Mouse (Mus musculus): Measurements from ENCODE around the gene Prkn.

Gene Prkn

DNA sequence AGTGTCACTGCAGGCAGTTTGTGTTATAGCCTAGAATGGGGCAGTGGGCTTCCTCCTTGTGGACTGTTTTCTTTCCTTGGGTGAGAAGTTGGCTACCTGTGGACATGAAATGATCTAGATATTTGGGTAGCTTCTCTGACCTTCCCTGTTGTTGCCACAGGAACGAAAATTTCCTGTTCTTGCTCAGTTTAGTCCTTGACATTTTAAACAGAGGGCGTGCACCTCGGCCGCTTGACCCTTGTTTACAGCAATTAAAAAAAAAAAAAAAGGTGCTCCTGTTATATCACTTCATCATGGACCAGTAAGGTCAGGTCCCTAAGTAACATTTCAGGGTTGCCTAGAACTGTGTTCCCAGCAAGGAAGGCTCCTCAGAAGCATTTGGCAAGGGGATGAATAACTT lies 927.1 kb downstream of the Prkn start:
- no peak for DNase-seq

DNA sequence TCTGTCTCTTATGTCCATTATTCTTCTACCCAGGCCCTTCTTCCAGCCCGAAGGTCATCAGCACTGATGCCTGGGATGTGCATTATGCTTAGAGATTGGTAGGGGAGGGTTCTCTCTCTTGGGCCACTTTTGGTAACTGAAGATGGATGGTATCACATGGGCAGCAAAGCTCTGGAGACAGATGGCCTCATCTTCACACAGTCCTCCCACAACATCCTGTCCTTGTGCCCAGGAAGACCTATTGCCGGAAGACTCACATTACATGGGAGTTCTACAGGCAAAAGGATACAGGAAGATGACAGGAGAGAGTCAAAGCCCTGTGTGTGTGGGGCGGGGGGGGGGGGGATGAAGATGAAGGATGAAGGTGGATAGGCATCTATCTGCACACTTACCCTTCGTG lies 928.2 kb downstream of the Prkn start:
- DNase-seq: no peak

DNA sequence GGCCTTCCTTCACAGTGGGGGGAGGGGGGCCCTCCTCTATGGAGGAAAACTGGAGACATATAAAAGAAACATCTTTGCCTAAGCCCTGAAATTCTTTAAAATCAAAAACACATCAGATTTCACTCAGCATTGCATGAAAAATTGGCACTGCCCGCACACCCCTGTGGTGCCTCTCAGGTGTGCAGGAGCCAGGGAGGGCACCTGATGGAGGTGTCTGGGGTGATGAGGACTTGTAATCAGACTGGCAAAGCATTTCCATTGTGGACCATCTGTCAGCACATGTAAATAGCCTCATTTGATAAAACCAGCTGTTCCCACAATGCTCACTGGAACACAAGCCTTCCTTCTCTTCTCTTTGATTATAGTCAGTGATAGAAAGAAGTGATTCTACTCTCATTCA lies 928.8 kb downstream of the Prkn start:
- no peak for DNase-seq

DNA sequence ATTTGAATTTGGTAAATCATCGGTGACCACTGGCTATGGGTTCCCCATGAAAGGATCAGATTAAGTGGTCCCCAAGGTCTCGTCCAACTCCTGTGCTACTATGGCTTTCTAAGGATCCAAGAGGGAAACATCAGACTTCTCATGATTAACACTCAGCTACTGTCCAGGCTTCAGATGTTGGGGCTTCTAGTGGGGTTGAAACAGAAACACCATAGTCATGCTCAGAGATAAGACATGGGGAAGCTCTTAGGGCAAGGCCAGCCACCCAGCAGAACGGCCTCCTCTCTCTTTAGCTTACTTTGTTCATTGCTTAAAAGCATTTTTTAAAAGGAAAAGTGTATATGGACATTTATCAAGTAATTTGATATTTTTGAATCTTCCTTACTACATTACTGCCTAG lies 929.3 kb downstream of the Prkn start:
- no peak for DNase-seq

DNA sequence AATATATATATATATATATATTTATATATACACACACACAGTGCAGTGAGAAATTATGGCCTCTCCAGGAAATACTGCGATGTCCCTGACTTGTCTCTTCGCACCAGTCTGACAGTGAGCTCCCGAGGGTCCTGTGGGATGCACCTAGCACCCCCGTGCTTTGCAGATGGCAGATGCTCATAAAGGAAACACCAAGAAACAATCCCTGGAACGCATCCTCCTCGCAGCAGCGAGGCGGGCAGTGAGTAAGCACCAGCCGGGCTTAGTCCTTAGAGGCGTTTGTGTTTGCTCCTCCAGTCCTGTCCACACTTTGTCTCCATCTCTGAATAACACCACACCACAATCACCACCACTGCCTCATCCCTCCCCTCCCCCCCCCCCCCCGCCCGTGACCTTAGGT lies 939.4 kb downstream of the Prkn start:
- DNase-seq: peak; percentile 25

DNA sequence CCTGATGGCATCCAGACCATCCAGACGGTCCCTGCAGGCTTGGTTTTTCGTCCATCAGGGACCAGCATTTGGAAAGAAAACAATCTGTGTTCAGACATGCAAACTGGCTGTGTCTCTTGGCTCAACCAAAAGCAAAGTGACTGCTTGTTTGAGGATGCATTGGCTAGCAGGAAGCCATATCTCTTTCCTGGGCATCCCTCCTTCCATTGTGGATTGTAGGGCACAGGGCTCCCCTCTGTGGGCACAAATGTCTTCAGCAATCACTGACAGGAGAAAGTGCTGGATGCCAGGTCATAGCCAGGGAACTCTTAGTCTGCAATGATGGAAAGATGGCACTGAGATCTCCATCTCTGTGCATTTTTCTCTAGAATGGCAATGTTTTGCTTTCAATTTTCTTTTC lies 939.8 kb downstream of the Prkn start:
- DNase-seq: no peak

DNA sequence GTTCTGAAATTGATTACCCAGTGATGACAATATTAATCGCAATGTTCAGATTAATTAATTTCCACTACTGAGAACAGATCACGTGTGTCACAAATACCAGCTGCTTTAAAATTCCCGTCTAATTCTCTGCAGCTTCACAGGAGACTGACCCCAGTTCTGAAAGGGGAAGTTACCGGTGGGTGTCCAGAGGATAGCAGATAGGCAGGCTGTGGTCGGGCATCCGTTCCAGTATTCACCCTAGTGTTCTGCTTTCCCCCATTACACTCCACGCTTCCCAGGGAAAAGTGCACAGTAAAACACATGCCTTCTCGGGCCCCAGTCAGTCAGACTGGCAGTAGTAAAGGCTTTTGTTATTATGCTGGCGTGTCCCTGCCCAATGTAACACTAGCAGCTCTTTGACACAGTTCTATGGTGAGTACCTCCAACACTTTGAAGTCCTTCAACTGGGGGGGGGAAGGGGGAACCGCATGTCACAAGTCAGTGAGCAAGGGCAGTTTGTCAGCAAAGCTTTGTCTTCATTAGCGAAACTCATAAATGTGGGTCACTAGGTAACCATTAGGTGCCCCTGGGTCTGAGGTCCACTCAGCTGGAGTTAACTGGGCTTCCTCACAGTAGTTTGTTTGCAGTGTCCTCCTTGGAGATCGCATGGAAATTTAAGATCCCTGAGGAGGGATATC lies 940.8 kb downstream of the Prkn start:
- no peak for DNase-seq

DNA sequence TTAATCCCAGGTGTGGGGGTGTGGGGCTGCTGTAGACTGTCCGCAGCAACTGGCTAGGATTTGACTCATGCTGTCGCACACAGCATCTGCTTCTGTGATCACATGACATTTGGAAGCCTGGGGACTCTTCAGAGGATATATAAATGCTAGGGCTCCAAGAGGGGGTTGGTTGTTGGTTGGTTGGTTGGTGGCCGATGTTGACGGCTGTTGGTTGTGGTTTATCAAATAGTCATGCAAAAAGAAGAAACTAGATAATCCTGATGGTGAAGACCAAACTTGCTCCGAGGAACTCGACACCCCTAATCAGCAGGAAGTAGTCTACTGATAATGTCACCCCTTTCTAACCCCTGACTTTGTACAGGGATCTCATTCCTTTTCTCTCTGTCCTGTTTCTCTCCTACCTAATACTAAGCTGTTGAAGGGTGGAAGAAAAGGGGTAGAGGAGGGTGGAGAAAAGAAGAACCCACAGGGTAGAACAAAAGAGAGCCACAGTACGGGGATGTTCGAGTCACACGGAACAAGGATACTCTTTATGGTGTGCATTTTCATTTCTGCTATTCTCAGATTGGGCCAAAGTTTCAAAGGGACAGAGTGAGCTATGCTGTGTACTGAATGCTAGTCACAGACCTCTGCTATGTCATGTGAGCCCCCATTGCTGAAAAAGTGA lies 948.2 kb downstream of the Prkn start:
- DNase-seq: no peak

DNA sequence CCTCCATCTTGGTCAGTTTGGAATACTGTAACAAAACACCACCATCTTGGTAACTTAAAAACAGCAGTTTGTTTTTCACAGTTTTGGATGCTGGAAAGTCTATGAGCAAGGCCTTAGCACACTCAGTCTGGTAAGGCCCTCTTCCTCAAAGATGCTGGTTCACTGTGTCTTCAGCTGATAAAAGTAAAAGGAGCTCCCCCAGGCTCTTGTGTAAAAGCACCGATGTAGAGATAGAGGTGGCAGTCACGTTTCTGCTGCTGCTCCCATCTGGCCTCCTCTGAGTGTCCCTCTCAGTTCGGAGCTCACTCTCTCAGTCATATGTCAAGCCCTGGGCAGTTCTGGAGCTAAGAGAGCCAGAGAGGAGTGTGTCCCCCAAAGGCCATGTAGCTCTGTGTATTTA lies 955.8 kb downstream of the Prkn start:
- DNase-seq: no peak

DNA sequence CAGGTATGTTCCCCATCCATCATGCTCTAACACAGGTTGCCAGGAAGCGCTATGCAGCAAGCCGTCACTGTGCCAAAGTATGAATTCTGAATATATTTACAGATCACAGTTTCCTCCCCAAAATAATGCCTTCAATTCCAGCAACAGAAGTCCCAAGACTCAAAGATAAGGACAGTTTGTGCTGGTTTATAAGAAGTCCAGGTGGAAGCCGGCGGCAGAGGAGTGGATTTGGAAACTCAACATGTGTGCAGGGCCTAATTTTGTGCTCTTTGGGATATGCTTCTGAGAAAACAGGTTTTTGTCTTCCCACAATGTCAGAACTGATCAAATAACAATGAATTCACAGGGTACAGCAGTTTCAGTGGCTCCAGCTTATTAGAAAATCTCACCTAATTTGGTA lies 961.0 kb downstream of the Prkn start:
- DNase-seq: no peak

DNA sequence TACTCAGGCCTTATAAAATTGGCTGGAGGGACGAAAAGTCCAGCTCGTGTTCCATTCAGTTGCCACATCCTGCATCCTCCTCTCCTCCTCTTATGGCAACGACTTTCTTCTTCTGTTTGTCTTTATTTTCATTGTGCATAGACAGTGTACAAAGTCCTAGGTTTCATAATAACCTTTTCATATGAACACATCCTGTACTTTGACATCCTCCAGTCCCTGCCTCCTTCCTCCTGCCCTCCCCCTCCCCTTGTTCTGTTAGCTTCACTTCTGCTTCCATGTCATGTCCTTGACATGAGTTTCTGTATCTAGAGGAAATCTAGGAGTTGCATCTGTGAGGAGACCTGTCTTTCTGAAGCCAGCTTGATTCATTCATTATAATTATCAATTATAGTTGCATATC lies 967.1 kb downstream of the Prkn start:
- no peak for DNase-seq

DNA sequence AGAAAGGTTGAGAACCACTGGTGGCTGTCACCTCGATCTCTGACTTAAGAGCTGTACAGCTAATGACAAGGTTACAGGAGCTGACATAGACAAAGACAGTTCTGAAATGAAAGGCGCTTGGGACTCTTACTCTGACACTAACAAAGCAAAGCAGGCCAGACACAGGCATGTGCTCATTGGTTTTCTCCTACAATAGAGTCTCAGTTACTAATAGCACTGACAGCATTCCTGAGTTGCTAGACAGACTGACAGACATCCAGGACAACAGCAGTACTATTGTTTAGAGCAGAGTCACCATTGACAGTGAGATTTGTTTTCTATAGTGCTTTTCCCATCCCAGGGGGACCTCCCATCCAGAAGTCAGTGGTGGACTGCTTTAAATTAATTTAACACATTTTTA lies 977.7 kb downstream of the Prkn start:
- no peak for DNase-seq

DNA sequence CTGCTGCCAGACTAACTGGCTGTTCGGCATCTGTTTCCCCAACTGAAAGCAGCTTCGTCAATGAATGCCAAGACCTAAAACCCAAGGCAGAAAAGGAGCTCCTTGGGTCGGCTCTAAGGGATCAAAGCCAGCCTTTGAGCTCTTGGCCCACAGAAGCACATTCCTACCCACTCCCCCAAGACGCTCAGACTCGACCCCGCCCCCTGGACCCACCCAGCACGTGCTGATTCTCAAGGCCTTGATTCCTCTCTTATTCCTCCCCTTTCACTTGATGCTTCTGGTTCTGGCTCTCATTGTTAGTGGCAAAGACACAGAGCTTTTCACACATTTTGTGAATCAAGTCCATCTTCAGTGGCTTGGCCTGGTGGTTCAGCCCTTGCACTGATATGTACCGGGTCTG lies 979.3 kb downstream of the Prkn start:
- DNase-seq: no peak

DNA sequence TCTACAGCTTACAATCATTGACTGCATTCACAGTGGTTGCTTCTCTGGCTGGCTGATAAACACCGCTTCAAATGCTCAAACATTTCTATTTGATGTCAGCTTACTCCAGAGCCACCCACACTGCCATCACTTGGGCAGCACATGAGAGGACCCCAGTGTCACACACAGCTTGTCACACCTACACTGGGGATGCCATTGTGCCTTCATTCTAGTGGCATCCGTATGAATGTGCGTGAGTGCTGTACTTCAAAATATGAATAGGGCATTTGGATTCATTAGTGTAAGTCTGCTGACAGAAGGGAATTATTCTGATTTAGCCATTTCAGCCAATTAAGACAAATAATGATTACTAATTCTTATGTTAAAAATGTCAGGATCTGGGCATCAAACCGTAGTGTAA lies 980.6 kb downstream of the Prkn start:
- no peak for DNase-seq

DNA sequence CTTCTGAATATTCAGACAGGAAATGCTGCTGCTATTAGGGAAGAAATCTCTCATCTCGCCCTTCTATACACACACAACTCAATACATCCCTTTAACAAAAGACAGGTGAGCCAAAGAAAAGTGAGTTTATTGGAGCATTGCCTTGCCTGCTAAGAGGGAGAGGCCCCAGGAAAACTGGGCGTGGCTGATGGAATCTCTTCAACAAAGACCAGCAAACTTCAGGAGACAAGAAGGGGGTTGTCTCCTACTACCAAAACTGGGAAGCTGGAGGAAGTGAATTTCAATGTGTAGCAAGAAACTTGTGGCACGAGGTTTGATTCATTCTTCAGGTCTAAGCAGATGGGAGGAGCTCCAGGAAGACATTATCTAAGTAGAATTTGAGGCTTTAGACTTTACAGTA lies 989.3 kb downstream of the Prkn start:
- no peak for DNase-seq

DNA sequence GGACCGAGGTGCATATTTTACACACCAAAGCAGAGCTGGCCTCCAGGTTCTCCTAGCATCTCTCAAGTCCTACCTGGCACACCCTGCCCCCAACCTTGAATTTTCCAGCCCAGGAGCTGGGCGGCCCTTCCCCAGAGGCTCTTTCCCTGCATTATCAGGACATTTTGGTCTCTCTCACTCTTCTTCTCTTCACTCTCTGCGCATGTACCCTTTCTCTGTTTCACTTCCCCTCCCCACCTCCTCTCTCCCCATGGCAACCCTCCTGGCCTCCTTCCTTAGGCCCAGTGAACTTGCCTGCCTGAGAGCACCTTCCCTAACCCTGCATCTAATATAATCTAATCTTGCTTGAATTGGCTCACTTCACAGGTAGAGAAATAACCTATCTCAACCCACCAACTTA lies 996.9 kb downstream of the Prkn start:
- DNase-seq: no peak

DNA sequence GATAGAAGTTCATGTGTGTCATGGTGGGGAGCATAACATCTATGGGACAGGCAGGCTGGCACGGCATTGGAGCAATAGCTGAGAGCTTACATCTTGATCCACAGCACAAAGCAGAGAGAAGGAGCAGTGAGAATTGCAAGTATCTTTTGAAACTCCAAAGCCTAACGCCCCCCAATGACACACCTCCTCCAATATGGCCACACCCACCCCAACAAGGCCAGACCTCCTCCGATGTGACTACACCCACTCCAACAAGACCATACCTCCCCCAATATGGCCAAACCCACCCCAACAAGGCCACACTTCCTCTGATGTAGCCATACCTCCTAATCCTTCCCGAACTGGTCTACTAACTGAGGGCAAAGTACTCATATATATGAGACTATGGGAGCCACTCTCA lies 1004.3 kb downstream of the Prkn start:
- DNase-seq: no peak

DNA sequence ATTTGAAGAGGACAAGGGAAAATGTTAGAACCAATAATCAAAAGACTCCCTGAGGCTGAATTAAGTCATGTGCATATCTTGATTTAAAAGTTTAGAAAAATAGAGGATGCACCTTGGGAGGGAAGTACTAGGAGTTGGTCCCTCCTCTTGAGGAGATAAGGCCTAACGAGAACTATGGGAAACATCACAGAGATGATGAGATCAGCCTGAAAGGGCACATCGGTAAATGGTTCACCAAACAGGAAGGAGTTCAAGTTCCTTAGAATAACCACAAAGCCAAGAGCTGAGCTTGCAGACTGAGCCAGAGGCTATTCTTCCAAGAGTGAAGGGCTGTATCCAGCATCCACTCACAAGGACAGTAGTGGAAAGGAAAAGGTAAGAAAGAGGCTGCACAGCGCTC lies 1004.8 kb downstream of the Prkn start:
- DNase-seq: no peak

DNA sequence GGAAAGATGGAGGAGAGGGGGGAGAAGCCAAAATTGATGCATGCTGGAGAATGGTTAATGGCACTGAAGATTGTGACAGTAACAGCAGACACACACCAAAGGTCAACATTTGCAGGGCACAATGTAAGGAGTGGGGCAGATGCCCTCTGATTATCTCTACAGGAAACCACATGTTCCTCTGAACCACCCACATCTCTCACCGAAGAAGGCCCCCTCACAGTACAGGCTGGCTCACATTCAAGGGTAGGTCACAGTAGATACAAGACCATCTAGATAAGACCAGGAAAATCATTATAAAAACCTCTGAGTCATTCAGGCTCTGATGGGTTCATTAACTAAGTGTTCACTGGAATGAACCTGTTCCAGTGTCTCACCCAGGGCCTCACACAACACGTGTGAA lies 1005.3 kb downstream of the Prkn start:
- DNase-seq: no peak

DNA sequence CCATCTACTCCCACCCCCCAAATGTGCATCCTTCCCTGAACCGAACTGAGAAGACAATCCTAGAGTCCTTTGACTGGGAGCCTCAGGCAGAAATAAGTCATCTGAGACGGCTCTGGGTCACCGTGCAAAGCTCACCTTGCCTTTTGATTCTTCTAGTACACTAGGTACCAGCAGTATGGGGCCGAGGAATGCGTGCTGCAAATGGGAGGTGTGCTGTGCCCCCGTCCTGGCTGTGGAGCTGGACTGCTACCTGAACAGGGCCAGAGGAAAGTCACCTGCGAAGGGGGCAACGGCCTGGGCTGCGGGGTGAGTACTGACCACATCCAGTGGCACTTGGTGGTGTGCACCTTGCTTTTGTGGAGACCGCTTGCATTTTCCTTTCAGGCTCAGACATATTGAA lies 1014.4 kb downstream of the Prkn start:
- no peak for DNase-seq

DNA sequence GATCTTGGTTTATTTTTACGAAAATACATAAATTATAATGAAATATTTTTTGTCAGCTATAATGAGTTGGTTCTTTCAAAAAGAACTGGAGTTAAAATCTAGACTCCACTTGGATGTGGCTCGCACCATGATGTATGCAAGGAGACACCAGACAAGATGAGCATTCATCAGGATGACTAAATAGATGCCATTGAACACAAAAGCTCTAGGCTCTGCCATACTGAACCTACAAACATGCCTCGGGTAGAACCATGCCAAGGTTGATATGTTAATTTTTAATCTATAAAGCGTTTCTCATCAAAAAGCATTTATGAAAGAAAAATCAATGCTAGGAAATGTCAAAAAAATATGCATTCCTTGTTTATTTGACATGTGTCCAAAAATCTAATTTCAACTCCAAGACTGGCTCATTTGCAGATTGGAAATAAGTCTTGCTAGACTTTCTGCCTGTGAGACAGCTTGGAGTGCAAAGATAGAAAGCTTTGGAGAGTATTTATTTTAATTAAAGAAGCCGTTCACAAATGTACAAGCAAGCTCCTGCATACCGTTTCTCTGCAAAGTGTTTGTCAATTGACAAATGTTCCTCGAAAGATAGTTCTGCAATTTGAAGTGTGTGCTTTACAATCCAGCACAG lies 1018.7 kb downstream of the Prkn start:
- DNase-seq: no peak

DNA sequence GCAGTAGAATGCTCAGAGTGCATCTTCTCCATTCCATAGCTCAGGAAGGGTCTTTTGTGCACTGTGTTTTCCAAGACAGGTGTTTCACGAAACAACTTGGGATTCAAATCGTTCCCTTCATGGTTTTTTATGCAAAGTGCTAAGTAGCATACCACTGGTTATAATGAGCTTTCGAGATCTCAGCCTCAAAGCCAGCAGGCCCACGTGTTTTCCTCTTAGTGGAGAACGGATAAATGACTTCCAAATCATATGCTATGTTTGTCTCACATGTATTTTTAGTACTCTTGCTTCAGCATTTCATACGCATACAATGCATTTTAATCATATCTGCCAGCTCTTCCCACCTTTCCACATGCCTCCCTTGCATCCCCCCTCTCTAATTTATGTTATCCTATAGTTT lies 1021.0 kb downstream of the Prkn start:
- DNase-seq: no peak

DNA sequence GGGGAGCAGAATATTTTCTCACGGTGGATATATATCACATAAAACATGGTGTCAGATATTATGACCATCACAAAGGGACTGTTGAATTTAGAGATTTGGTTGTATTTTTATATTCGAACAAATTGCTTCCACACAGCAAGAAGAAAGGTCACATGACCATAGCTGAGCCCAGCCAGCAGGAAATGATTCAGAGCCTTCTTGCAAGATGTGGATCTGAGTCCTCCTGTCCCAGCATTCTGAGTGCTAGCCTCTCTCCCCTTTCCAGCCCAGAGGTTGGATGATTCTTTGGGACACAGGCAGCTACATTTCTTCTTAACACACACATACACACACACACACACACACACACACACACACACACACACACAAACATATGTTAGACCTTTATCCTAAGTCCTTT lies 1022.2 kb downstream of the Prkn start:
- no peak for DNase-seq

DNA sequence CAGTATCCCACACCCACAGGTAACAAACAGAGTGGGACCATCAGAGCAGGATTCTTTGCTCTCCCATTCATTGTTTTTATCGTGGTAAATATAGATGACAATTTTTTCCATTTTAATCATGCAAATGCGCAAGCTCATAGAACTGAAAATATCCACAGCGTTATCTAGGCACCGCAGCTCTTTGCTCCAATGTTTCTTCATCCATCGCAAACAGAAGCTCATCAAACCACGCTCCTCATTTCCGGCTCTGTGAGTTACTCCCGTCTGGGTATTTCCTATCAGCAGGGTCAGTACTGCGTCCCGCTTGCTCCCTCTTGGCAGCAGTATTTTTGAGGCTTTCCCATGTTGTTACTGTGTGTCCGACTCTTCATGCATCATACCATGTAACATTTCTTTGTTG lies 1022.8 kb downstream of the Prkn start:
- no peak for DNase-seq

DNA sequence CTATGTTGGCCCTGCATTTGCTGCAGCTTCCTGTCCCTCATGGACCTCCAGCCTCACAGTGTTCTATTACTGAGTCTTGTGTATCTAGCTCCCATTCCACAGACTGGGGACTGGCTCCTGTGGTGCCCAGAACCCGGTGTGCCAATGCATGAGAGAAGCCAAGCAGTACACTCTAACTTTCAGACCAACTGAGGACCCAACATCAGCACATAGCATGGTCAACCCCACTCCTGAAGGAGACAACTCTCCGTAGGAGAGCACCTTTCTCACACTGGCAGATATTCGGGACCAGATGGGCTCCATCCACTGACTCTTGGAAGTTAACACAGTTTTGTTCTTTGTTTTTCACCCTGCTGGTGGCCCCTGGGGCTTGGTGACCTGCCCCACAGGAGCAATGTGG lies 1026.0 kb downstream of the Prkn start:
- no peak for DNase-seq
